Mouse (Mus musculus) CH12.LX (cell line): ENCODE data around the gene Phactr1.

Source experiments
- CHD2 ChIP-seq: IDR thresholded peaks from 2 replicates; pipeline ENCODE4 v1.6.1; 2011; ENCODE audit warnings: low read length, improper control_type of control experiment
- CTCF ChIP-seq, 2 experiments: IDR thresholded peaks in 1 of 2; conservative IDR thresholded peaks in 1 of 2; 2 replicates each; pipeline ENCODE4 v1.5.1; 2011 to 2012; ENCODE audit warnings: low read depth in 2 of 2, low read length in 2 of 2, improper control_type of control experiment in 1 of 2, inconsistent platforms in 1 of 2, mild to moderate bottlenecking in 1 of 2, moderate library complexity in 1 of 2
- EP300 ChIP-seq: IDR thresholded peaks from 2 replicates; pipeline ENCODE4 v1.6.1; 2011; ENCODE audit warnings: low read length, improper control_type of control experiment
- MAX ChIP-seq: IDR thresholded peaks from 2 replicates; pipeline ENCODE4 v1.6.1; 2011; ENCODE audit warnings: low read length, improper control_type of control experiment
- POLR2A ChIP-seq: IDR thresholded peaks from 2 replicates; pipeline ENCODE4 v1.6.1; 2011; ENCODE audit warnings: low read depth, mild to moderate bottlenecking, improper control_type of control experiment, low read length
- POLR2AphosphoS2 ChIP-seq: IDR thresholded peaks from 2 replicates; pipeline ENCODE4 v1.6.1; 2011; ENCODE audit warnings: low read depth, low read length, improper control_type of control experiment
- RCOR1 ChIP-seq: conservative IDR thresholded peaks from 2 replicates; pipeline ENCODE4 v1.6.1; 2012; ENCODE audit warnings: low read depth, mild to moderate bottlenecking, inconsistent platforms, low read length, improper control_type of control experiment
- TCF12 ChIP-seq: IDR thresholded peaks from 2 replicates; pipeline ENCODE4 v1.6.1; 2014; ENCODE audit warnings: low read depth, mild to moderate bottlenecking, inconsistent platforms, low read length, improper control_type of control experiment
- USF1 ChIP-seq: IDR thresholded peaks from 2 replicates; pipeline ENCODE4 v1.6.1; 2014; ENCODE audit warnings: low read depth, mild to moderate bottlenecking, inconsistent platforms, low read length, improper control_type of control experiment
- USF2 ChIP-seq: conservative IDR thresholded peaks from 2 replicates; pipeline ENCODE4 v1.6.1; 2011; ENCODE audit warnings: low read depth, low read length, improper control_type of control experiment

GRCm38 (mm10) chr13:43042766-43043165 is 362.3 kb downstream of the Phactr1 start:
- TF ChIP-seq RCOR1 (no peak), POLR2A (no peak), MAX (no peak), POLR2AphosphoS2 (no peak), CTCF (conservative IDR thresholded peaks at IDR 0.05 in 1 of 2, IDR thresholded peaks at IDR 0.05 in 1 of 2; ENCODE audit: low read depth in 2 of 2, low read length in 2 of 2) (no peak), EP300 (no peak), TCF12 (no peak), USF1 (no peak), USF2 (no peak), CHD2 (no peak)
